Mouse (Mus musculus) testis, adult 2 months (tissue): ENCODE data around the gene Aqp9.

Experiments used
- CTCF ChIP-seq: fragments of 200-500 bp; IDR thresholded peaks from 2 replicates; pipeline ENCODE4 v1.5.1; 2012; ENCODE audit warnings: low read depth, mild to moderate bottlenecking, inconsistent platforms, low read length, moderate library complexity; ENCODE audit not compliant: control insufficient read depth, insufficient read depth, insufficient replicate concordance
- POLR2A ChIP-seq: fragments of 200-500 bp; IDR thresholded peaks from 2 replicates; pipeline ENCODE4 v1.6.1; 2012; ENCODE audit warnings: low read depth, mild to moderate bottlenecking, inconsistent platforms, low read length, moderate library complexity; ENCODE audit not compliant: control insufficient read depth

DNA sequence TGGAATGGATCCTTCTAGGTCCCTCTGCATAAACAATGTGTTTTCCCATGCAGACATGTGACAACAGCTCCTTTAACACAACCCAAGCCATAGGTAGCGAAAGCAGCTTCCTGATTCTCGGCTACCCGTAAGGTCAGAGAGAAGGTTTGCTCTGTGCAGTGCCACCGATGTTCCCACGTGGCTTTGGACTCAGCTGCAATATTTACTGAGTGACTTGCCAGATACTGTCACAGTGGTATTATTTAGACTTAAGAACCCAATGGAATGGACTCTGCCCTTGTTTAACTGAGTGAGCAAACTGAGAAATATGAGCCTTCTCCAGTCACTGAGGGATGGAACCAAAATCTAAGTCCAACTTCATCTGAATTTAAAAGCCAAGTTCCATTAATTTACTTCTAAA lies 35.3 kb downstream of the Aqp9 start:
- TF ChIP-seq CTCF (no peak), POLR2A (no peak)
